Mouse (Mus musculus): ENCODE results near the gene Mrps16.

The Mrps16 gene

DNA sequence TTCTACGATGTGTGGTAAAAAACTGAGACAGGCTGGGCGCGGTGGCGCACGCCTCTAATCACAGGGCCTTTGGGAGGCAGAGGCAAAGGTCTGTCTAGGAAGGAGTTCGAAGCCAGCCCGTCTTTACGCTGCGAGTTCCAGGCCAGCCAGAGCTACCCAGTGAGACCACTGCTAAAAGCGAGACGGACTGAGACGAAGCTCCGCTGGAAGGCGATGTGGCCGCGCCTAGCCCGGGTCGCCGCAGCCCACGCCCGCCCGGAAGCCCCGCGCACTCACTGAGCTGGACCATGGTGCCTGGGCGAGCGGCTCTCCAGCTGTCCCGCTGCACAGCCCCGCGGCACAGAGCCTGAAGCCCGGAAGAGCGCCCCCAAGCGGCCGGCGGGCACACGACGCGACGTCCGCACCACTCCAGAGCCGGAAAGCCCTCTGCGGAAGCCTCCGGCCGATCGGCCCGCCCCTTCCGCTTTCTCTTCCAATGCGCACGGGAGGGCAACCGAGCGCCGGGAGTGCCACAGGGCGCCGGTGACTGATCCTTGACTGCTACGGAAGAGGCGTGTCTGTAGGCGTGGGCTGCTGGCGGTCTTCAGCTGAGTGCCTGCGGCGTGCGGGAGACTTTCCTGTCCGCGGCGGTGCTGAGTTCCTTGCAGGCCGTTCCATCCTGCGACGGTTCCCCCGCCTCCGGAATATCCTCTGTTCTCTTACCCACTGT lies at the start of gene Mrps16:
Gene Mrps16, minus strand, starts transcription at position 430 of the 709 bp plus-strand sequence.
- DNase-seq (ENCODE audit: low read depth, low spot score) = peak; percentile 95

GRCm38 (mm10) chr14:20442252-20442651 lies 48.8 kb upstream of the Mrps16 start:
- DNase-seq (ENCODE audit: low read depth, low spot score) = no peak

- no peak for DNase-seq (ENCODE audit: low read depth, low spot score)
Observed at GRCm38 (mm10) chr14:20436976-20437375, 43.5 kb upstream of the Mrps16 start.

DNA sequence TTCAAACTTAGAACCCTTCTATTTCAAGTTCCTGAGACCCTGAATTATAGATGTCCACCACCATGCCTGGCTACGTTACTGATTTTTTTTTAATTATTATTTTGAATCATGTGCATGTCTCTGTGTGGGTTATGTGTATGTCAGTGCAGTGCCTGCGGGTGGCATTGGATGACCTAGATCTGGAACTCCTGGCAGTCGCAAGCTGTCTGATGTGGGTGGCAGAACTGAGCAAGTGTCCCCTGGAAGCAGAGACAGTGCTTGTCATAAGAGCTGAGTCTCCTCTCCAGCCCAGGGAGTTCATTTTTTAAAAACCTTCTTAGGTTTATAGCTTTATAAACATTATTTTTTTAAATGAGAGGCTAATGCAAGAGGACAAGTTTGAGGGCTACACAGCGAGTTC lies 39.0 kb upstream of the Mrps16 start:
- no peak for DNase-seq (ENCODE audit: low read depth, low spot score)

GRCm38 (mm10) chr14:20431726-20432125 lies 38.3 kb upstream of the Mrps16 start:
- DNase-seq (ENCODE audit: low read depth, low spot score) = no peak

DNA sequence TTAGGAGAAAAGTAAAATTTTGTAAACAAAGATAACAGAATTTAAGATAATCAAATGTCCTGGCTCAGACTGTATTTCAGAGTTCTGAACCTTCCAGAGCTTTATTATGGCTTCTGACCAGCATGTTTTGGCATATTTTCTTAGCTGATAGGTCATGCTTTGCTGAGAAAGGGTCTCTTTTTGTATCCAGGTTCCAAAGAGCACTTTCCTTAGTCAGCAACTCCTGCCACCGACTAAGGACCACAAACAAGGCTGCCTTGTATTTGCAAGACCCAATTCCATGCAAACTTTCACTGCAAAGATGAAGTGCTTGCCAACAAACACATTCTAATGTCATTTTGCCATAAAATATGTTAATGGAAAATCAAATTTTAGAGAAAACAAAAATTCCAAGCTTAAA lies 36.4 kb upstream of the Mrps16 start:
- no peak for DNase-seq (ENCODE audit: low read depth, low spot score)

DNA sequence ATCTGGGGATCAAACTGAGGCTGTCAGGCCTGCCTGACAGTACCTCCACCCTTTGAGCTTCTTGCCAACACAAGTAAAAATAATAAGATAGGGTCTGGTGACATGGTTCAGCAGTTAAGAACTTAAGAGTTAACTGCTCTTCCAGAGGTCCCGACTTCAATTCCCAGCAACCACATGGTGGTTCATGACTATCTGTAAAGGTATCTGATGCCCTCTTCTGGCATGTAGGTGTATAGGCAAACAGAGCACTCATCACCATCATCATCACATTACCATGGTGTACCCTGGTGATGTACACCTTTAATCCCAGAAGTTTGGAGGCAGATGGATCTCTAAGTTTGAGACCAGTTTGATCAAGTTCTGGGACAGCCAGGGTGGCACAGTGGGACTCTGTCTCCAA lies 35.2 kb upstream of the Mrps16 start:
- no peak for DNase-seq (ENCODE audit: low read depth, low spot score)

GRCm38 (mm10) chr14:20423046-20423445 lies 29.6 kb upstream of the Mrps16 start:
- DNase-seq (ENCODE audit: low read depth, low spot score) = no peak

- DNase-seq (ENCODE audit: low read depth, low spot score) = no peak
Observed at GRCm38 (mm10) chr14:20422257-20422656, 28.8 kb upstream of the Mrps16 start.

GRCm38 (mm10) chr14:20400071-20400470 lies 6.6 kb upstream of the Mrps16 start:
- no peak for DNase-seq (ENCODE audit: low read depth, low spot score)

DNA sequence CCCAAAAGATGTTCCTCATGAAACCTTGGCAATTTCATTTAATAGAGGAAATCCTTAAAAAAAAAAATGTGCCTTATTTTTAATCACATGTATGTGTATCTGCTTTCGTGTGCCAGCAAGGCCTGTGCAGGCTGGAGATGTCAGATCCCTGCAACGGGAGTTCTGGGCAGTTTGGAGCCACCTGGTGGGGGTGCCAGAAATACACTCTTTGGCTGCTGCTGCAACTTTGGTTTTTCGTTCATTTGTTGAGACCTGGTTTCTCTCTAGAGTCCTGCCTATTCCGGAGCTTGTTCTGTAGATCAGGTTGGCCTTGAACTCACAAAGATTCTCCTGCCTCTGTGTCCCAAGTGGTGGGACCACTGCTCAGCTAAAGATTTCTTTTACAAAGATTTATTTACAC lies 5.4 kb upstream of the Mrps16 start:
- DNase-seq (ENCODE audit: low read depth, low spot score) = no peak

GRCm38 (mm10) chr14:20397220-20397619 lies 3.8 kb upstream of the Mrps16 start:
- DNase-seq (ENCODE audit: low read depth, low spot score) = no peak

DNA sequence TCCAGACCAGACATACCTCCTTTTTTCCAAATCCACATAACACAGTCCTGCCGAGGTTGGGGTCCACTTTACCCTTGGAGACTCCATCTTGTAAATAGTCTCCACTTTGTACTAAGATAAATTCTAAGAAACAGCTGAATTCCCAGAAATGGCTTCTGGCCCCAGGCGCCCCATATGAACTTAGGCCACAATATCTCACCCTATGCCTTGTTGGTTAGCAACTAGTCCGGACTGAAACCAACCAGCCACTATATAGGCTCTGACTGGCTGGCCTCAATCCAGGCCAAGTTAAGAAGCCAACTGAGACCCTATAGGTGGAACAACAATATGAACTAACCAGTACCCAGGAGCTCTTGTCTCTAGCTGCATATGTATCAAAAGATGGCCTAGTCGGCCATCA lies 1.1 kb downstream of the Mrps16 start:
- no peak for DNase-seq (ENCODE audit: low read depth, low spot score)

- no peak for DNase-seq (ENCODE audit: low read depth, low spot score)
Observed at GRCm38 (mm10) chr14:20389446-20390079, 3.9 kb downstream of the Mrps16 start.

- DNase-seq (ENCODE audit: low read depth, low spot score) = peak; percentile 89
Observed at GRCm38 (mm10) chr14:20388441-20389129, 4.8 kb downstream of the Mrps16 start, which contains the start of gene Dnajc9. Dnajc9 (minus strand) TSS chr14:20388910.

DNA sequence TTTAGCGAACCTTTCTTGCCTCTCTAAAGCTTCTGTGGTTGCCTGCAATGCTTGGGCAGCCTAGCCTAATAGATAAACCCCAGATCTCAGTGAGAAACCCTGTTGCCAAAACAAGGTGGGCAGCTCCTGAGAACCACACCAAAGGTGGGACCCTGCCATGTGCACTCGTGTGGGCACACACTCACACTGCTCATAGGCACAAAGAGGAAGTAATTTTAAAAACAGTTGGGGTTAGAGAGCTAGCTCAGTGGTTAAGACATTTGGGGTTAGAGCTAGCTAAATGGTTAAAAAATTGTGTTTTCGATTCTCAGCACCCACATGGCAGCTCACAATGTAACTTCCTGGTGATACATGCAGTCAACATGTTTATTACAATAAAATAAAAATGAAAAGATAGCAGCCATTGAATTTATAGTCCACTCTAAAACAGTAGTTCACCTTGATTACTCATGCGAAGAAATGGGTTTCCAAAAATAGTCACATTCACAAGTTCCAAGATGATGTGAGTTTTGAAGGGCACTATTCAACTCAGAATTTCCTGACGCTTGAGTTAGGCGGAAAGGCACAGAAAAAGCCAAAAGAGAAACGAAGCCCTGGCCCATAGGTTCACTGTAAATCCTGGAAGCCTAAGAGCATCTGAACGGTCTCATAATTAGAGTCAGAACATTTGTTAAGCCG lies 13.5 kb downstream of the Mrps16 start:
- DNase-seq (ENCODE audit: low read depth, low spot score) = no peak

GRCm38 (mm10) chr14:20379087-20379640 lies 14.3 kb downstream of the Mrps16 start:
- no peak for DNase-seq (ENCODE audit: low read depth, low spot score)

DNA sequence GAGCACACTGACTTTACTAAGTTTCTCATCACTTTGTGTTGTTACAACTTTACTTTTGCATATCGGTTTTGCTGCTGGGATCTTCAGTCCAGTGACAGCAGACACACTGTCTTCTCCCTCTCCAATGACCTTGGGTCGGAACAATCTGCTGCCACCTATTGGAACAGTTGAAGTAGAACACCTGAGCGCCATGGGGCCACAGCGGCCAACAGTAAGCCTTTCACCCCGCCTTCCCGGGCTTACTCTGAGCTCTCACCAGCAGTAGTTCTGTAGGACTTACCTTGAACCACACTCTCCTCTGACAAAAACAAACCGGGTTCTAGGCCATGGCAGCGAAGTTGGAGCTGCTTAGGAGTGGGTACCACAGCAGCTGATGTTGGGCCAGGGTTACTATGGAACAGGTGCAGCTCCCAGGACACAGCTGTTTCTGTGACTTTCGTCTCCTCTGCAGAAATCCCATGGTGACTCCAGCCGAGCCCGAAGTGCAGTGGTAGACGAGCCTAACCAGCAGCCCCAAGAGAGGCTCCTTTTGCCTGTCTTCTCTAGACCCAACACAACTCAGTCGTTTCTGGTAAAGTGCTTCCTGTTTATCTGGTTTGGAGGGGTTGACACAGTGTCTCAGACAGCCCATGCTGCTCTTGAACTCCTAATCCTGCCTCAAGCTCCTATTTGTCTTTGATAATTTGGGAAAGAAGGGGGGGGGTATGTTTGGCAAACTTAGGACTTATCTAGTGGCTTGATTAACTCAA lies 14.9 kb downstream of the Mrps16 start:
- peak; percentile 43 for DNase-seq (ENCODE audit: low read depth, low spot score)

DNA sequence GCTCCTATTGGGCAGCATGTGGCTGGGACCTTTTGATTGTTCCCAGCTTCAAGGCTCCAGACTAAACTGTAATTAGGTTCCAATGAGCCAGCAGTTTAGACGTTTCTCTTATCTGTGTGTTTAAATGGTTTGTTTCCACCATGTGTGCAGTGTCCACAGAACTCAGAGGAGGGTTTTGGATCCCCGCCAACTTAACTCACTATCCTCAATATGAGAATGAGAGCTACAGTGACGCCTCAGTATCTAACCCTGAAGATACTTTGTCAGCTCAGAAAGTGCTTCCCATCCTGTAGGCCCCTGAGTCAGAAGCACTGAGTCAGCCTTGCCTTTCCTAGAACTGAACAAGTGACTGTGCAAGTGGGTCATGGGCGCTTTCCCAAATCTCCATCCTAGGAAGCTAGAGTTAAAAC lies 16.3 kb downstream of the Mrps16 start:
- no peak for DNase-seq (ENCODE audit: low read depth, low spot score)

DNA sequence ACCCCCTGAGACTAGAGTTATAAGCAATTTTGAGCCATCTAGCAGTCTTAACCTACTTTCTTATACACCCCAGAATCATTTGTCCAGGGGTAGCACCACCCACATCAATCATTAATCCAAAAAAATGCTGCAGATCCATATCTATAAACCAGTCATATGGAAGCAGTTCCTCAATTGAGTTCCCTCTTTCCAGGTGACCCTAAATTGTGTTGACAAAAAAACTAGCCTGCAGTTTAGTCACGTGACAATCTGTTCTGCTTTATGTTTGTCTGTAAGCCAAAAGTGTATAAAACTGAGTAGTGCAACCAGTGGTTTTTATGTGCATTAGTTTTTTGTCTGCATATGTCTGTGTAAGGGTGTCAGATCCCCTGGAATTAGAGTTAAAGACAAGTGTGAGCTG lies 21.6 kb downstream of the Mrps16 start:
- DNase-seq (ENCODE audit: low read depth, low spot score) = no peak

DNA sequence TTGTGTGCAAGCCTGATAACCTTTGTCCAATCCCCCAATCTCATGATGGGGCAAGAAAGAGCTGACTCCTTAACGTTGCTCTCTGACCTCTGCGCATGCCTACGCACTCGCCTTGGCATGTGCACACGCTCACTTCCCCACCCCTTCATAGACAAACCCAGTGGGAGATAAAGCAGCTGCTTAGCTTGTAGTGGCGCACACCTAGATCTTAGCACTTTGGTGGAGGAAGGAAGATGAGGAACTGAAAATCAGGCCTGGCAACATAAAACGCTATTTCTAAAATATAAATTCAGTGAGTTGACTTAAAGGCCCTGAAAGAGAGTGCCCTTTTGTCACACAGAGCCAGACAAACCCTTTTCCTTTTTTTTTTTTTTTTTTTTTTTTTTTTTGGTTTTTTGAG lies 22.6 kb downstream of the Mrps16 start:
- no peak for DNase-seq (ENCODE audit: low read depth, low spot score)
